Mouse (Mus musculus): ENCODE data around the gene Bcl2l11. TPM values are rescaled to one million over a fixed set of nuclear protein-coding genes. Genes with fewer than 3 reads are reported as not detected.
"Not testable (repeated sequence)": the region's sequence is repeated elsewhere in the genome, so short reads cannot be mapped to it uniquely, and the experiment has no call there.

The Bcl2l11 gene
- polyA plus RNA-seq, 1 experiment from 2014 or later, result 17.4 TPM

- Histone ChIP-seq H3K27ac (peak overlapping the region; percentile 55), H3K4me3 (replicated peaks) (no peak overlapping the region), H3K27me3 (replicated peaks) (no peaks in the 10 kb centered on the region), H3K4me1 (peaks cover 18% of the 10 kb centered on the region), H3K4me2 (peak overlapping the region; percentile 11; the same call in 1 of the 2 replicates), H3K9ac (no peak overlapping the region), H3K36me3 (no peaks in the 10 kb centered on the region), H3K9me3 (no peaks in the 10 kb centered on the region)
- WGBS, result 33% methylated on average over 9 of the region's 9 CpGs
- ATAC-seq (ENCODE audit: insufficient read depth, low FRiP score, low read depth), result peak; percentile 89
Observed at GRCm38 (mm10) chr2:128179808-128180379, 54.1 kb downstream of the Bcl2l11 start.

DNA sequence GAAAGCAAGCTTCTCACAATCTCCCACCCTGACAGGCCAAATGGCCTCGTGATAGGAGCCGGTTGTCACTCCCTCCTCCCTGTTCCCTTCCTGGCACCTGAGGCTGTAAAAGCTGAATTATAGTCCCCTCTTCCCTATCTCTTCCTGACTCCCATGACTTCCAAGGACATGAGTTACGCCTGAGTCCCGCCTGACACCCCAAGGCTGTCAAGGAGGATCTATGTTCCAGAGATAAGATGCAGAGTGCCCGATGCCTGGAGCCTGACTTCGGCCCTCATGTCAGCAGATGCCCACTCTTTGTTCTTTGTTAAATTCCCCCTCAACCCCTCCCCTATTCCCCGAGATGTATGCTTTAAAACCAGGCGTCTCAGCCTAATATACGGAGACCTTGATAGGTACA lies 56.3 kb downstream of the Bcl2l11 start:
- not testable (repeated sequence) for H3K27ac ChIP-seq; H3K4me3 ChIP-seq (replicated peaks); H3K36me3 ChIP-seq; H3K27me3 ChIP-seq (replicated peaks); H3K4me2 ChIP-seq; ATAC-seq (ENCODE audit: insufficient read depth, low FRiP score, low read depth); H3K9ac ChIP-seq; H3K4me1 ChIP-seq; H3K9me3 ChIP-seq
- 82% methylated on average over 9 of the region's 9 CpGs for WGBS

- no peaks in the 10 kb centered on the region for H3K36me3 ChIP-seq
- no peak for ATAC-seq (ENCODE audit: insufficient read depth, low FRiP score, low read depth)
- WGBS, result 84% methylated on average over 4 of the region's 4 CpGs
- 0 out of 2 replicates have a peak, but pooled peaks cover 5% of the 10 kb centered on the region for H3K4me1 ChIP-seq
- H3K4me2 ChIP-seq, result no peak overlapping the region
- no peak overlapping the region for H3K4me3 ChIP-seq (replicated peaks)
- H3K27me3 ChIP-seq (replicated peaks), result no peaks in the 10 kb centered on the region
- no peak overlapping the region for H3K27ac ChIP-seq
- H3K9ac ChIP-seq, result no peak overlapping the region
- H3K9me3 ChIP-seq, result no peaks in the 10 kb centered on the region
Observed at GRCm38 (mm10) chr2:128182751-128183150, 56.9 kb downstream of the Bcl2l11 start.

GRCm38 (mm10) chr2:128183762-128184161 lies 57.9 kb downstream of the Bcl2l11 start:
- Histone ChIP-seq H3K4me1 (0 out of 2 replicates have a peak, but pooled peaks cover 5% of the 10 kb centered on the region), H3K9ac (no peak overlapping the region), H3K4me3 (replicated peaks) (no peak overlapping the region), H3K4me2 (no peak overlapping the region), H3K9me3 (no peaks in the 10 kb centered on the region), H3K27me3 (replicated peaks) (no peaks in the 10 kb centered on the region), H3K27ac (no peak overlapping the region), H3K36me3 (no peaks in the 10 kb centered on the region)
- WGBS, result 93% methylated on average over 3 of the region's 4 CpGs
- ATAC-seq (ENCODE audit: insufficient read depth, low FRiP score, low read depth), result no peak

DNA sequence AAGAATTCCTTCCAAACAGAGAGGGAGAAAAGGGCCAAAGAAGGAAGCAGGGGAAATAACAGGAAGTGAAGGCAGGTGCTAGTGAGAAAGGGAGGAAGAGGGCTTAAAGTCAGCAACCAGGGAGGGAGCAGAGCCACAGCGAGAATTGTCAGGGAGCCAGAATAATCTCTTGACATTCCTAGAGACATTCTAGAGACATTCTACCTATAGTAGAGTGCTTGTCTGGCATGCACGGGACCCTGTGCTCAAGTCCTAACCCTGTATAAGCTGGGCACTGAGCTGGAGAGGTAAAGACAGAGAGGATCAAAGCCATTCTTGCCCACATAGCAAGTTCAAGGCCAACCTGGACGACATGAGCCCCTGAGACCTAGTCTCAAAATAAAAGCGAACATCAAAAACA lies 60.1 kb downstream of the Bcl2l11 start:
- WGBS, result 73% methylated on average over 4 of the region's 4 CpGs

GRCm38 (mm10) chr2:128187277-128187676 lies 61.4 kb downstream of the Bcl2l11 start:
- Histone ChIP-seq H3K9ac (no peak overlapping the region), H3K4me2 (no peak overlapping the region), H3K27ac (no peak overlapping the region), H3K36me3 (no peaks in the 10 kb centered on the region), H3K27me3 (replicated peaks) (no peaks in the 10 kb centered on the region), H3K9me3 (no peaks in the 10 kb centered on the region), H3K4me1 (no peaks in the 10 kb centered on the region), H3K4me3 (replicated peaks) (no peak overlapping the region)
- WGBS, result 87% methylated on average over 1 of the region's 1 CpGs
- ATAC-seq (ENCODE audit: insufficient read depth, low FRiP score, low read depth), result no peak

More for the DNA sequence above, 60.1 kb downstream of the Bcl2l11 start:
- no peak for ATAC-seq (ENCODE audit: insufficient read depth, low FRiP score, low read depth)
- H3K9me3 ChIP-seq, result no peaks in the 10 kb centered on the region
- no peak overlapping the region for H3K4me2 ChIP-seq
- no peak overlapping the region for H3K9ac ChIP-seq
- no peak overlapping the region for H3K4me3 ChIP-seq (replicated peaks)
- H3K27ac ChIP-seq, result no peak overlapping the region
- no peaks in the 10 kb centered on the region for H3K4me1 ChIP-seq
- no peaks in the 10 kb centered on the region for H3K27me3 ChIP-seq (replicated peaks)
- H3K36me3 ChIP-seq, result no peaks in the 10 kb centered on the region

DNA sequence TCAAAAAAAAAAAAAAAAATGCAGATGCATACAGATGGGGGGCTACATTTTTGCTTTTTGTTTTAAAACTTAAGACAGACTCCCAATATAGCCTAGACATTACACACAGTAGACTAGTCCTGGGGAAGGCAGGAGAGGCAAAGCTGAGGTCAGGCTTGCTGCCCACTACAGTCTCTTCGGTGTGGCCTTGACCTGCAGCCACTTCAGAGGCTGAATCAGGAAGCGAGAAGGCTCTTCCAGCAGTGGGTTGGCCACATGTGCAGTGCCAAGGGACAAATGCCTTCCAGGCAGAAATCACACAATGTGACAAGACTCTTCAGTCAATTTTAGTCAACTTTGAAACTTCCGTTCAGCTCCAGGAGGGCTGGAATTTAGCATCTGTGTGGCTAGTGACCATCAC lies 62.6 kb downstream of the Bcl2l11 start:
- no peaks in the 10 kb centered on the region for H3K27me3 ChIP-seq (replicated peaks)
- no peaks in the 10 kb centered on the region for H3K36me3 ChIP-seq
- H3K9me3 ChIP-seq, result no peaks in the 10 kb centered on the region
- H3K9ac ChIP-seq, result no peak overlapping the region
- no peak for ATAC-seq (ENCODE audit: insufficient read depth, low FRiP score, low read depth)
- no peaks in the 10 kb centered on the region for H3K4me1 ChIP-seq
- H3K27ac ChIP-seq, result no peak overlapping the region
- H3K4me2 ChIP-seq, result no peak overlapping the region
- H3K4me3 ChIP-seq (replicated peaks), result no peak overlapping the region
- WGBS, result 87% methylated on average over 3 of the region's 3 CpGs

GRCm38 (mm10) chr2:128189691-128190090 lies 63.9 kb downstream of the Bcl2l11 start:
- Histone ChIP-seq H3K4me1 (no peaks in the 10 kb centered on the region), H3K36me3 (no peaks in the 10 kb centered on the region), H3K9me3 (no peaks in the 10 kb centered on the region), H3K4me3 (replicated peaks) (no peak overlapping the region), H3K27me3 (replicated peaks) (no peaks in the 10 kb centered on the region), H3K9ac (no peak overlapping the region), H3K27ac (no peak overlapping the region), H3K4me2 (0 out of 2 replicates have a peak overlapping the region, but pooled peaks have one; percentile 6)
- 33% methylated on average over 10 of the region's 10 CpGs for WGBS
- ATAC-seq (ENCODE audit: insufficient read depth, low FRiP score, low read depth), result no peak

DNA sequence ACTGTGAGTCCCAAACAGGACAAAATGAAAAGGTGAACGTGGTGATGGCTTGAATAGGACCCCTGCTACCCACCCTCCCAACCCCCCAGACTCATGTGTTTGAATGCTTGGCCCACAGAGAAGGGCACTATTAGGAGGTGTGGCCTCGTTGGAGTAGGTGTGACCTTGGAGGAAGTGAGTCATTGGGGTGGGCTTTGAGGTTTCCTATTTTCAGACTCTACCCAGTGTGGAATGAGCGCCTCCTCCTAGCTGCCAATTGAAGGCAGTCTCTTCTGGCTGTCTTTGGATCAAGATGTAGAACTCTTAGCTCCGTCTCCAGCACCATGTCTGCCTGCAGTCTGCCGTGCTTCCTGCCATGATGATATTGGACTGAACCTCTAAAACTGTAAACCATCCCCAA lies 64.4 kb downstream of the Bcl2l11 start:
- H3K4me3 ChIP-seq (replicated peaks), result no peak overlapping the region
- WGBS, result 71% methylated on average over 5 of the region's 5 CpGs
- H3K4me2 ChIP-seq, result no peak overlapping the region

GRCm38 (mm10) chr2:128193411-128193810 lies 67.6 kb downstream of the Bcl2l11 start:
- no peak for ATAC-seq (ENCODE audit: insufficient read depth, low FRiP score, low read depth)
- H3K27ac ChIP-seq, result no peak overlapping the region
- no peaks in the 10 kb centered on the region for H3K4me1 ChIP-seq
- no peaks in the 10 kb centered on the region for H3K9me3 ChIP-seq
- WGBS, result 64% methylated on average over 4 of the region's 4 CpGs
- H3K4me2 ChIP-seq, result no peak overlapping the region
- H3K27me3 ChIP-seq (replicated peaks), result no peaks in the 10 kb centered on the region
- H3K36me3 ChIP-seq, result no peaks in the 10 kb centered on the region
- H3K4me3 ChIP-seq (replicated peaks), result no peak overlapping the region
- H3K9ac ChIP-seq, result no peak overlapping the region

More for the DNA sequence above, 64.4 kb downstream of the Bcl2l11 start:
- Histone ChIP-seq H3K9ac (no peak overlapping the region), H3K27ac (no peak overlapping the region), H3K27me3 (replicated peaks) (no peaks in the 10 kb centered on the region), H3K9me3 (no peaks in the 10 kb centered on the region), H3K36me3 (no peaks in the 10 kb centered on the region), H3K4me1 (no peaks in the 10 kb centered on the region)
- no peak for ATAC-seq (ENCODE audit: insufficient read depth, low FRiP score, low read depth)

DNA sequence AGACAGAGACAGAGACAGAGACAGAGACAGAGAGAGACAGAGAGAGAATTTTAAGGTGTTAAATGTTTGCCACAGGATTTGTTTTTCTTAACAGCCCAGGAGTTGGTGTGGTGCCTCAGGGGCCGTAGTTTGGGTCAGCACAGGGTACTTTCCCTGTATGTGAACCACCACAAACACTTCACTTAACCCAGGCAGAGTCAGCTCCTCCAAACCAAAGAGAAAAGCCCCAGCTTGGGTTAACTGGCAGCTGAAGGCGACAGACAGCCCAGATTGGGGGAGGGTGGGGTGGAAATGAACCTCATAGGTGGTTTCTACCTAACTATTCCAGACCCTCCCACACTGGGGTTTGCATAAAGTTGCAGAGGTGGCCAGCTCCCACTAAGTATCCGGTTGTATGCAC lies 71.5 kb downstream of the Bcl2l11 start:
- ATAC-seq (ENCODE audit: insufficient read depth, low FRiP score, low read depth), result no peak
- no peaks in the 10 kb centered on the region for H3K4me1 ChIP-seq
- 82% methylated on average over 3 of the region's 3 CpGs for WGBS
- no peaks in the 10 kb centered on the region for H3K27me3 ChIP-seq (replicated peaks)
- no peak overlapping the region for H3K4me2 ChIP-seq
- H3K27ac ChIP-seq, result no peak overlapping the region
- no peak overlapping the region for H3K9ac ChIP-seq
- no peaks in the 10 kb centered on the region for H3K36me3 ChIP-seq
- H3K9me3 ChIP-seq, result no peaks in the 10 kb centered on the region
- no peak overlapping the region for H3K4me3 ChIP-seq (replicated peaks)

DNA sequence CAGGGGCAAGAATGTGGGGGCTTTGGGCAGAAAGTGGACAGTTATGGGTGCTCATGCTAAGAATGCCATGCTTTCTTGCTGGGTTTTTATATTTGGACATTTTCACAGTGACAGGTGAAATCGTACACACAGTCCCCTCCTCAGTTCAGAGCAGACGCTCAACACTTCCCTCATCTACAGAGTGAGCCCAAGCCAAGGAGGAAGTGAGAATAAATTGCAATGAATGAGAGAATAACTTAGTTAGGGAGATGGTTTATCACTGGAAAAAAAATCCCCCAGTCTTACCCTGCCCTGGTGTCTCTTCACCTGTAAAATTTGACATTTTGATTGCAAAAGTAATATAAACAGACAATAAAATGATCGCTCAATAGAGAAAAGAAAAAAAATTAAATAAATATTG lies 77.3 kb downstream of the Bcl2l11 start:
- H3K4me3 ChIP-seq (replicated peaks), result no peak overlapping the region
- no peaks in the 10 kb centered on the region for H3K27me3 ChIP-seq (replicated peaks)
- no peak overlapping the region for H3K9ac ChIP-seq
- no peaks in the 10 kb centered on the region for H3K36me3 ChIP-seq
- no peaks in the 10 kb centered on the region for H3K4me1 ChIP-seq
- 35% methylated on average over 3 of the region's 3 CpGs for WGBS
- no peak overlapping the region for H3K27ac ChIP-seq
- no peak for ATAC-seq (ENCODE audit: insufficient read depth, low FRiP score, low read depth)
- no peak overlapping the region for H3K4me2 ChIP-seq
- no peaks in the 10 kb centered on the region for H3K9me3 ChIP-seq
